Mouse (Mus musculus): ENCODE results near the gene Sfta2.

DNA sequence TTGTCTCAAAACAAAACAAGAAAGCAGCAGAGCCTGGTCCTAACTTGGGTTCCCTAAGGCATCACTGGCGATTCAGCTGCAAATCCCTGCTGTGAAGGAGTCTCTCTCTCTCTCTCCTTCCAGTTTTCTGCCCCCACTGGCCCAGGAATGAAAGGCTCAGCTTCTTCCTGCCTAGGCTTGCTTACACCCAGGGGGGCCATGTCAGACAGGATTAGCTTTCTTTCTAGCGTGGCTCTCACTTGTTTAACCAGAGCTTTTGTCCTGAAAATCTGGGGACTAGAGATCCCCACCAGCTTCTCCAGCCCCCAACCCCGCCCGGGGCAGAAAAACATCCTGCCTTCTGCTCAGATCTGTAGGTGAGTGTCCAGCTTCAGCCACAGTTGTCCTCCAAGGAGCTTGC, 13.0 kb upstream of the Sfta2 start:
- TF ChIP-seq CTCF (conservative IDR thresholded peaks at IDR 0.05; ENCODE audit: low read length), result no peak
- TF ChIP-seq NANOG (IDR thresholded peaks at IDR 0.05; ENCODE audit: borderline replicate concordance, low read length), result no peak
- TF ChIP-seq POU5F1 (IDR thresholded peaks at IDR 0.05; ENCODE audit: borderline replicate concordance, low read length), result no peak

Data from E14TG2a.4 (cell line).